Mouse (Mus musculus) kidney, adult 2 months (tissue): ENCODE measurements around the gene Arhgap31.

Experiments used
- CTCF ChIP-seq: fragments of 200-500 bp; conservative IDR thresholded peaks from 2 replicates; pipeline ENCODE4 v1.5.1; 2011; ENCODE audit warnings: low read depth, mild to moderate bottlenecking, control low read depth, low read length, moderate library complexity, mixed read lengths; ENCODE audit not compliant: insufficient read depth, insufficient read length
- POLR2A ChIP-seq: fragments of 200-500 bp; IDR thresholded peaks from one replicate; pipeline ENCODE4 v1.6.1; 2011; ENCODE audit warnings: low read depth, low read length, control low read depth

DNA sequence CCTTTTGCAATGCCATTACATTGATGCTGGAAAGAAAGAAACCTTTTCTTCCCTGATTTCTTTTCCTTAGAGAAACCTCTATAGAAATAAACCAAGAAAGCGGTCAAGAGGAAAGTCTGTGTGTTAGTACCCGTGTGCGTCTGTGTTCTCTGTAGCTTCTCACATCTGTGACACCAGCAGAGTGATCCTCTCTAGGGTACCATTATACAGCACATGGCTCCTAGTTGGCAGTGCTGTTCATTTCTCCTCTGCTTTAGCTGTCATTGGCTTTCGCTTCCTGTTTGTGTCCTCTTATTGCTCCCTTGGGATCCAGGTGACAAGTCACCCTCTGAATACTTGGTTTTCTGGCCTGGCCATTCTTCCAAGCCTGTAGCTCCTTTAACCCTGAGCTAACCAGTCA is 125.5 kb downstream of the Arhgap31 start:
- TF ChIP-seq POLR2A (no peak), CTCF (no peak)
